Mouse (Mus musculus) megakaryocyte, embryonic 14.5 days (primary cell): ENCODE results near the gene Apoc1.

Experiments
- FLI1 ChIP-seq: IDR thresholded peaks from 2 replicates; pipeline ENCODE4 v1.6.1; 2012; ENCODE audit warnings: low read length, inconsistent platforms, mixed read lengths
- GATA1 ChIP-seq: IDR thresholded peaks from 3 replicates; pipeline ENCODE4 v1.6.1; 2012; ENCODE audit warnings: mixed read lengths, low read length, inconsistent platforms, borderline replicate concordance

DNA sequence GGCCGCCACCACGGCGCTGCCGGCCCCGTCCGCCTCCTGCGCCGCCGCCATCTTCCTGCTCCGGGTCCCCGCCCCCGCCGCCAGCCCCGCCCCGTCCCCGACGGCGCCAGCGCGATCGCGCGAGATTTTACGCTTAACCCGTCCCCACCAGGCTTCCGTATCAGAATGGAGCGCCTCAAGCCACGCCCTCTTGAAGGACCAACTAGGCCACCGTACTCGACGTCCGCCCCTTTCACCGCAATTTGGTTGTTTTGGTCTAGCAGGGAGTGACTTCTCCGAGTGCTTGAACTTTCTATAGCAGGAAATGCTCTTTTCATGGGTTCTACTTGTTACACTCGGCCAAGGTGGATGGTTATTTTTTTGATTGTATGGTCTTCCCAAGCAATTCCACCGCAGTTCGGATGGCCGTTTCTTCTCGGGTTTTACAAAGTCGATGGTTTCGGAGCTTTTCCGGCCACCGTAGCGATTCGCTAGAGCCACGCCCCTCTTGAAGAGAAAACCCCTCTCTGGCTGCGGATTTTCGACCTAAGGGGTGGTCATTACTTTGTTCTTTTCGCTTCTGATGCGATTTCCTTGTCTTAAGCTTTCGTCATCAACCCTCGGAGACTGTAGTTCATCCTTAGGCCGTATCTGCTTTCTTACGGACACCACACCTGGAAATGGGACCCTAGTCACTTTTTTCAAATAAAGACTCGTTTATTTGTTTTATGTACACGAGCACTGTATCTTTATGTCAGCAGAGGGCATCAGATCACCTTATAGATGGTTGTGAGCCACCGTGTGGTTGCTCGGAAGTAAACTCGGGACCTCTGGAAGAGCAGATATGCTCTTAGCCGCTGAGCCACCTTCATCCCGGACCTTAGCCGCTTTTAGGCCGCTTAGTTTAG, 27.3 kb downstream of the Apoc1 start, which contains the start of gene Clptm1:
- TF ChIP-seq GATA1 (no peak), FLI1 (no peak)
